8 mouse cellular contexts compared by ENCODE assay signal in the genomic region with DNA sequence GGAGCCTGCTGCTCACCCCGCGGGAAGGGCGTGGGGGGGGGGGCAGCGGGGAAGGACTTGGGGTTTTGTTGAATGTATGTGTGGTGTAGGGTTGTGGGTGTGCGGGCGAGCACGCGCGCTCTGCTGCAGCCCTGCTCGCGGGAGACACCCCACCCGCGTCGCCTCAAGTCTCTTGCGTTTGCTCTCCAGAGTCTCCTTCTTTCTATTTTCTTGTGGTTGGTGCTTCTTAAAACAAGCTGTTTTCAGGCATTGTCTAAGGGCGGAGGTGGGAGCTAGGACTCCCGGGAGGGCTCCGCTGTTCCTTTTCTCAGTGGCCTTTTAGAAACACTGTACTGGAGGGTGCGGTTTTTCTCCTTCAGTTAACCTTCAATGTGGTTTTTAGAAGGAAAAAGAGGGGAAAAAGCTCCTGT. TPM values are rescaled to one million over a fixed set of nuclear protein-coding genes. Genes with fewer than 3 reads are reported as not detected.
DNase-seq lines count a peak whose midpoint lies in the region; ATAC-seq and TF ChIP-seq lines count a peak whose summit lies in the region.

A gene (minus strand): TSS at position 87 of the 410 bp plus-strand sequence.

- H3K9ac ChIP-seq in forebrain, postnatal 0 days: peak within 1 kb of the TSS; percentile 100
- H3K9ac ChIP-seq in hindbrain, embryonic 16.5 days (ENCODE audit: low read depth, low read length): peak within 1 kb of the TSS; percentile 100

- no peaks in the 10 kb centered on the region for H3K36me3 ChIP-seq in forebrain, postnatal 0 days (ENCODE audit: insufficient read depth)
- no peaks in the 10 kb centered on the region for H3K36me3 ChIP-seq in hindbrain, embryonic 16.5 days (ENCODE audit: control insufficient read depth, insufficient read depth, low read length)

- peak; percentile 71 for ATAC-seq in forebrain, postnatal 0 days
- peak; percentile 82 for ATAC-seq in hindbrain, embryonic 16.5 days
- no peak for ATAC-seq in megakaryocyte, adult 5-6 weeks (ENCODE audit: poor library complexity, severe bottlenecking)

- TF ChIP-seq CTCF in forebrain, postnatal 0 days (IDR thresholded peaks at IDR 0.05; ENCODE audit: low read depth): no peak

- no peaks in the 10 kb centered on the region for H3K27me3 ChIP-seq in forebrain, postnatal 0 days (ENCODE audit: insufficient read depth, low read length)
- H3K27me3 ChIP-seq in hindbrain, embryonic 16.5 days (replicated peaks; ENCODE audit: control insufficient read depth, insufficient read depth, low read length): no peaks in the 10 kb centered on the region

- peak within 1 kb of the TSS; percentile 79 for H3K4me2 ChIP-seq in forebrain, postnatal 0 days (ENCODE audit: low read depth)
- H3K4me2 ChIP-seq in hindbrain, embryonic 16.5 days (ENCODE audit: low read length): peak within 1 kb of the TSS; percentile 66

- H3K4me1 ChIP-seq in forebrain, postnatal 0 days (ENCODE audit: insufficient read depth): peaks cover 11% of the 10 kb centered on the region; the same call in 1 of the 2 replicates
- peaks cover 13% of the 10 kb centered on the region for H3K4me1 ChIP-seq in hindbrain, embryonic 16.5 days (ENCODE audit: control insufficient read depth, insufficient read depth, low read depth, low read length)

- H3K27ac ChIP-seq in forebrain, postnatal 0 days (ENCODE audit: low read depth, low read length): peak within 1 kb of the TSS; percentile 99
- H3K27ac ChIP-seq in hindbrain, embryonic 16.5 days (ENCODE audit: low read depth, low read length): peak within 1 kb of the TSS; percentile 99

- H3K9me3 ChIP-seq in forebrain, postnatal 0 days (ENCODE audit: low read length): no peaks in the 10 kb centered on the region
- H3K9me3 ChIP-seq in hindbrain, embryonic 16.5 days (ENCODE audit: control insufficient read depth, low read length): no peaks in the 10 kb centered on the region

- H3K4me3 ChIP-seq in forebrain, postnatal 0 days (ENCODE audit: low read depth, low read length): peak within 1 kb of the TSS; percentile 78
- peak within 1 kb of the TSS; percentile 89 for H3K4me3 ChIP-seq in hindbrain, embryonic 16.5 days (ENCODE audit: low read length)

- WGBS in forebrain, postnatal 0 days: under 1% methylated on average over 19 of the region's 19 CpGs
- under 1% methylated on average over 19 of the region's 19 CpGs for WGBS in hindbrain, embryonic 16.5 days

- no peak for DNase-seq in layer of hippocampus, adult 8-10 months (ENCODE audit: low spot score in 2 of 2)
- no peak for DNase-seq in layer of hippocampus, adult 11-12 months (ENCODE audit: low spot score)
- no peak for DNase-seq in adrenal gland, adult 2 months
- DNase-seq in forebrain, postnatal 0 days: no peak
- no peak for DNase-seq in cerebellum, adult 11 months
- no peak for DNase-seq in cerebellum, adult 9-11 months

RNA-seq across cellular contexts. Expression of the gene that starts here (rescaled TPM):
- 100 to 1,000 TPM; 202 to 382 (median 276) TPM for total RNA-seq in layer of hippocampus, adult 8-10 months (2022)
- total RNA-seq in adrenal gland, adult 2 months (2021): 100 to 1,000 TPM; 169 to 249 TPM
- 18.0 and 18.5 TPM in 2 replicates for polyA plus RNA-seq in adrenal gland, adult 2 months (2012; rRNA removed)
- total RNA-seq in forebrain, postnatal 0 days (2014; rRNA removed): 862 and 4,132 TPM in 2 replicates
- polyA plus RNA-seq in forebrain, postnatal 0 days (2015; fragmentation: Nextera tagmentation; extraction: Ambion mirVana): 5,770 and 6,801 TPM in 2 replicates
- 3,926 and 4,269 TPM in 2 replicates for polyA plus RNA-seq in hindbrain, embryonic 16.5 days (2015; fragmentation: Nextera tagmentation; extraction: Ambion mirVana)
- 3,978 and 3,999 TPM in 2 replicates for total RNA-seq in megakaryocyte, adult 5-6 weeks (2015)
- 2,780 and 3,394 TPM in 2 replicates for total RNA-seq in megakaryocyte, adult 5-6 weeks (2017)

Comparison
In these comparisons a context has a peak if more than half of its experiments do, and no peak if none do; other contexts are left out.
1. RNA of the gene that starts here (polyA plus RNA-seq): 5,770 to 6,801 TPM in forebrain, postnatal 0 days and 3,926 to 4,269 TPM in hindbrain, embryonic 16.5 days; 18.0 to 18.5 TPM in adrenal gland, adult 2 months; every median in the first group is over 100 times any median in the second.